Mouse (Mus musculus): ENCODE results near the gene H2-Oa.

- TF ChIP-seq GATA1 (IDR thresholded peaks at IDR 0.05; ENCODE audit: borderline replicate concordance, low read length) = no peak
- no peak for TF ChIP-seq FLI1 (IDR thresholded peaks at IDR 0.05; ENCODE audit: low read length)
These were observed 51.3 kb downstream of the H2-Oa start for GRCm38 (mm10) chr17:34143461-34143860.
